In the genomic region with DNA sequence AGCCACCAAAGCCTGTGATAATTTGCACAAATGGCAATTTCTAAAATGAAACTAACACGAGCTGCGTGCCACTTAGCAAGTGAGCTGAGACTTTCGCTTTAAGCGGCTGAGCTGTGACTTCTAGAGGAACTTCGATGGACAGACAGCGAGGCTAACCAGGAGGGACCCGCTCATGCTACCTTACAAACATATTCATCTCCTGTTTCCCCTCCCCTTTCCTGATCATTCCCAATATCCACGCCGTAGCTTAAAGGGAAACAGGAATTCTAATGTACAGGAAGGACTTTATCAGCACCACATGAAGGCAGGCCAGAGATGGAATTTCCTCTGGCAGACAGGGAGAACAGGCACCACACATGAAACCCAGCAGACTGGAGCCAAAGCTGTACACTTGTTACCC, we compare ENCODE assay signal across 11 mouse cellular contexts. TPM values are rescaled to one million over a fixed set of nuclear protein-coding genes. Genes with fewer than 3 reads are reported as not detected.
DNase-seq lines count a peak whose midpoint lies in the region; ATAC-seq and TF ChIP-seq lines count a peak whose summit lies in the region.
"Had no signal": no experiment of that assay in that cellular context is flagged by ENCODE, and none has a peak within 500 bp of the region (broad histone marks: within the 10 kb centered on the region; RNA-seq: fewer than 3 reads in every experiment).

No protein-coding gene starts in this region.

- H3K4me2 ChIP-seq in heart, embryonic 15.5 days = peak overlapping the region; percentile 49
- H3K4me2 ChIP-seq: midbrain, embryonic 12.5 days had no signal

- TF ChIP-seq CTCF in thymus, adult 2 months (IDR thresholded peaks at IDR 0.05; ENCODE audit: borderline replicate concordance, control insufficient read depth, extremely low read depth, insufficient read depth, low read length, poor library complexity) = no peak

- no peak overlapping the region for H3K9ac ChIP-seq in heart, embryonic 15.5 days
- H3K9ac ChIP-seq: midbrain, embryonic 12.5 days had no signal

- H3K4me3 ChIP-seq in brown adipose tissue, adult 24 weeks (ENCODE audit: insufficient read depth, low read depth, low read length) = peak overlapping the region; percentile 31; the same call in 1 of the 2 replicates
- H3K4me3 ChIP-seq in heart, embryonic 15.5 days = peak overlapping the region; percentile 27
- no peak overlapping the region for H3K4me3 ChIP-seq in thymus, adult 2 months (ENCODE audit: control insufficient read depth, insufficient read depth, low read length)
- H3K4me3 ChIP-seq: erythroblast, embryonic 14.5 days; midbrain, embryonic 12.5 days had no signal

- H3K27ac ChIP-seq in brown adipose tissue, adult 24 weeks (replicated peaks; ENCODE audit: low read depth, low read length) = no peak overlapping the region
- H3K27ac ChIP-seq in heart, embryonic 15.5 days = peak overlapping the region; percentile 55
- no peak overlapping the region for H3K27ac ChIP-seq in thymus, adult 2 months (ENCODE audit: control insufficient read depth, insufficient read depth, low read length)
- H3K27ac ChIP-seq: midbrain, embryonic 12.5 days had no signal

- 0 out of 2 replicates have a peak, but pooled peaks cover 2% of the 10 kb centered on the region for H3K36me3 ChIP-seq in heart, embryonic 15.5 days
- no peaks in the 10 kb centered on the region for H3K36me3 ChIP-seq in thymus, adult 2 months (ENCODE audit: control insufficient read depth, insufficient read depth, low read length)

- WGBS in heart, embryonic 15.5 days = 46% methylated on average over 9 of the region's 9 CpGs
- 9% methylated on average over 9 of the region's 9 CpGs for WGBS in thymus, adult 2 months

- no peak for TF ChIP-seq POLR2A in thymus, adult 2 months (IDR thresholded peaks at IDR 0.05; ENCODE audit: control insufficient read depth, extremely low read depth, insufficient read depth, low read length, poor library complexity)

- peak; percentile 37 for DNase-seq in kidney, adult 11 months
- no peak for DNase-seq in kidney, adult 18-20 months
- DNase-seq in lung, postnatal 36 days = peak; percentile 25
- no peak for DNase-seq in embryo, embryonic 9.5 days (ENCODE audit: extremely low spot score)
- no peak for DNase-seq in gastrocnemius, postnatal 36 days
- DNase-seq in thymus, adult 2 months = no peak
- DNase-seq: adrenal gland, postnatal 10 days had no signal

- H3K9me3 ChIP-seq in heart, embryonic 15.5 days (replicated peaks) = no peaks in the 10 kb centered on the region
- H3K9me3 ChIP-seq: midbrain, embryonic 12.5 days had no signal

- intact Hi-C loops in gastrocnemius, postnatal 36 days (cut with DNase I) = no loop called here

- H3K27me3 ChIP-seq in heart, embryonic 15.5 days = no peaks in the 10 kb centered on the region
- H3K27me3 ChIP-seq in thymus, adult 2 months (ENCODE audit: control insufficient read depth, insufficient read depth, low read length) = no peaks in the 10 kb centered on the region
- H3K27me3 ChIP-seq: midbrain, embryonic 12.5 days had no signal

- 0 out of 2 replicates have a peak, but pooled peaks have one; percentile 21 for ATAC-seq in heart, embryonic 15.5 days (replicated peaks; ENCODE audit: insufficient number of reproducible peaks, insufficient read depth, low FRiP score, low read depth)

- H3K4me1 ChIP-seq in brown adipose tissue, adult 24 weeks (ENCODE audit: control insufficient read depth, insufficient read depth, insufficient read length, low read length) = no peaks in the 10 kb centered on the region; the same call in 1 of the 2 replicates
- peaks cover 55% of the 10 kb centered on the region for H3K4me1 ChIP-seq in heart, embryonic 15.5 days (replicated peaks)
- H3K4me1 ChIP-seq in thymus, adult 2 months (replicated peaks; ENCODE audit: control insufficient read depth, insufficient read depth, low read length) = no peaks in the 10 kb centered on the region

RNA-seq across cellular contexts. Expression of a gene that starts 15.9 kb away (rescaled TPM):
- 12.2 and 14.6 TPM in 2 replicates for polyA plus RNA-seq in brown adipose tissue, adult 24 weeks (2012; ENCODE audit: insufficient read depth, insufficient read length, missing spikeins)
- polyA plus RNA-seq in heart, embryonic 15.5 days (2015; fragmentation: Nextera tagmentation; extraction: Ambion mirVana) = 24.0 and 25.7 TPM in 2 replicates
- under 1 TPM; 0.86 to 0.97 TPM for total RNA-seq in gastrocnemius, postnatal 36 days (2021)
- polyA plus RNA-seq in thymus, adult 2 months (2012; rRNA removed) = 8.8 and 10.5 TPM in 2 replicates
- polyA plus RNA-seq: erythroblast, embryonic 14.5 days had no signal

Comparison
In these comparisons a context has a peak if more than half of its experiments do, and no peak if none do; other contexts are left out.
1. DNase-seq: peak in kidney, adult 11 months (single experiment) and lung, postnatal 36 days (single experiment); none in kidney, adult 18-20 months (single experiment), embryo, embryonic 9.5 days (single experiment), gastrocnemius, postnatal 36 days (0 of 2) and thymus, adult 2 months (single experiment).